Mouse (Mus musculus) gastrocnemius, postnatal 4 days (tissue): ENCODE results near the gene Ackr4. TPM values are rescaled to one million over a fixed set of nuclear protein-coding genes. Genes with fewer than 3 reads are reported as not detected.
A peak's percentile ranks its signal among the peaks of the same experiment; 100 is the strongest.

Experiments
- DNase-seq, 2 experiments: peaks; one replicate each; pipeline ENCODE4 v3.0.0; 2021 to 2022; ENCODE audit warnings: low spot score in 2 of 2, mixed read lengths in 2 of 2
- total RNA-seq, 2 experiments: library from RNA; stranded (reverse); gene quantifications; 2 replicates each; pipeline ENCODE4 v1.2.3; 2021

Ackr4 gene
- total RNA-seq, 2 experiments from 2014 or later, result 2.6 to 3.0 TPM

DNA sequence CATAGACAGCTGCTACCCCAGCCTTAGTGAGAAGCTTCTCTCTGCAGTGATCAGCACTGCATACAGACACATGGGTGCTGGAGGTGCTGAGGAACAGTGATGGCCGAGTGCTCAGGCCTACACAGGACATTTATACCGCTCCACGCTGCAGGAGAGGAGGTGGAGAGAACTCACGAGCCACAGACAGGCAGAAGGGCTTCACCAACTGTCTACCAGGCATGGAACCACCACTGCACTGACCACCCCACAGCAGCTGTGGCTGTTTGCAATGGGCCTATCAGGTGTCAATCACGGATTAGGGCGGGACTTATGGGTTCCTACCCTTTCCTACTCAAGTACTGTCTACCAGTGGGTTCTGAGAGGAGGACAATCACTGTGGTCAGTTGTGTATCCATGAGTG, 75.7 kb downstream of the Ackr4 start:
- DNase-seq, result no peak

DNA sequence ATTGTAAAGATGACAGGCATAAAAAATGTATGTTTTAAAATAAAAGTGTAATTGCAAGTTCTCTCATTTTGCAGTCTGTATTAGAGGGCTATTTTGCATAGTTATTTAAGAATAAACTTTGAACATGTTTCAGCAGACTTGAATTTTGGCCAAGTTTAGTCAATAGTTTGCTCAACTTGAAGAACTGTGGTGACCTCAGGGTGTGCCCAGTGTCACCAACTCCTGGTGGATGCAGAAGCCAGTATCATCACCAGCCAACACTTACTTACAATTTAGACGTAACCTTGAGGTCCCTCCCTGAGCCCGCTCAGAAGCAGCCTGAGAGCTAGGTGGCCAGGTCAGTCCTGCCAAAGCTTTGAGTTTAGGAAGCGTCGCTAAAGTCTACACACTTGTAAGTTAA, 83.1 kb downstream of the Ackr4 start:
- no peak for DNase-seq

DNA sequence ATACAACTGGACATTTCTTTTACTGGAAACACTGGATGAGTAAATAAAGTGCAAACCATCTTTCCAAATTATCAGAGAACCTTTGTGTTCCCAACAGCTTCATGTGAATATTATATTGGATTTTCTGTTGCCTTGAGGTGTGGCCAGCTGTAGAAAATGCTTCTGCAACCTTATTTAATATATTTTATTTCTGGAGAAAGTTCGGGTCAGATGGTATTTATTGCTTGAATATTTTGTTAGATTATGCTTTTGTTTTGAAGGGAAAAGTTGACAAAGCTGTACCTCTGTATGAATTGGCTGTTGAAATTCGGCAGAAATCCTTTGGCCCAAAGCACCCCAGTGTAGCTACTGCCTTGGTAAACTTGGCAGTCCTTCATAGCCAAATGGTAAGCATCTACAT, 86.4 kb downstream of the Ackr4 start, which contains the start of gene Gm28305:
Gene Gm28305 (plus strand): TSS at position 301 of the 400 bp plus-strand sequence.
- no peak for DNase-seq

DNA sequence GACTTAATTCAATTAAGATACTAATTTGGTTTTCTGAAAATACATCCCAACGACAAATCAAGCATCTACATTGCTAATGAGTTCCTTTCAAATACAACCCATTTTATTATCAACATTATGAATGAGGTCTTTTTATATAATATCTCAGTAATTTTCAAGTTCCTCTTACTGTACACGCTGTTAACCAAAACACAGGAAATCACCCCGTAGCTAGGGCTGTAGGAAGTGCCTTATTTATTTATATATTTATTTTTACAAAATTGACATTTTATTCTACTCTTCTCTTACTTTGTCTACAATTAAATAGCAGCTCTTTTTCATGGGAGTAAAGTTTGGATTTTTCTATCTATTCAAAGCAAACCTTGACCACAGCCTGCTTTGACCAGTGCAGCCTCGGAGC, 87.0 kb downstream of the Ackr4 start:
- DNase-seq, result no peak

DNA sequence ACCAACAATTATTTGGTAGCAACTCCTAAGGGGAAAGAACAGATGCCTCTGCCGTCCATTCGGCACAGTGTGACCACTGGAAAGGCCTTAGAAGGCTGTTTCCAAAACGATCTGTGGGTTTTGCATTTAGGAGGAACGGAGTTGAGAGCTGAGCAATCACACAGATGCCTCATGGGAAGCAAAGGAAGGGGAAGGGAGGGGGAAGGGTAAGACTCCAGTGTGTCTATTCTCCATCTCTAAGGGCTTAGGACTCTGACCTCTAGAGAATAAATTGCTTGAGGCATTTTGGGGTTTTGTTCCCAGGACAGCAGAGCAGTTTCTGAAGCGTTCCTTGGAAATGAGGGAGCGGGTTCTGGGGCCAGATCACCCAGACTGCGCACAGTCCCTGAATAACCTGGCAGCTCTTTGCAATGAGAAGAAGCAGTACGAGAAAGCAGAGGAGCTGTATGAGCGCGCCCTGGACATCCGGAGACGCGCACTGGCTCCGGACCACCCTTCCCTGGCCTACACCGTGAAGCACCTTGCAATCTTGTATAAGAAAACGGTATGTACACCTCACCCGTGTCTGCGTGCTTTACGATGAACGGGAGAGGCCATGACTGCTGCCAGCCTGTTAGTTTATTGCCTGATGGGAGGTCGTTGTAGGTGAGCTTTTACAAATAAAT, 87.6 kb downstream of the Ackr4 start:
- no peak for DNase-seq

DNA sequence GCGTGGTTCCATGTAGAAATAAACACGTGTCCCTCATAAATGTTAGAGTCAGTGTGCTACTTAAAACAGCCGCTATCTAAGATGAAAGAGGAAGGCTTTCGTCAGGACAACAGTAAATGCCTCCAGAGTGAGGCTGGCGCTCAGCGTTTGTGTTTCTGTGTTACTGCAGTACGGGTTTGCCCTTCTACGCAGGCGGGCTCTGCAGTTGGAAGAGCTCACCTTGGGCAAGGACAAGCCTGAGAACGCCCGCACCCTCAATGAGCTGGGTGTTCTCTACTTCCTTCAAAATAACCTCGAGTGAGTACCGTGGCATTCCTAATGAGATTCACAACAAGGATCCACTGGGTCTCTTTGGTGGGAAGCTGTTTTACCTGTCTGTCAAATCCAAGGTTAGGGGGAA, 88.5 kb downstream of the Ackr4 start:
- DNase-seq, result no peak

DNA sequence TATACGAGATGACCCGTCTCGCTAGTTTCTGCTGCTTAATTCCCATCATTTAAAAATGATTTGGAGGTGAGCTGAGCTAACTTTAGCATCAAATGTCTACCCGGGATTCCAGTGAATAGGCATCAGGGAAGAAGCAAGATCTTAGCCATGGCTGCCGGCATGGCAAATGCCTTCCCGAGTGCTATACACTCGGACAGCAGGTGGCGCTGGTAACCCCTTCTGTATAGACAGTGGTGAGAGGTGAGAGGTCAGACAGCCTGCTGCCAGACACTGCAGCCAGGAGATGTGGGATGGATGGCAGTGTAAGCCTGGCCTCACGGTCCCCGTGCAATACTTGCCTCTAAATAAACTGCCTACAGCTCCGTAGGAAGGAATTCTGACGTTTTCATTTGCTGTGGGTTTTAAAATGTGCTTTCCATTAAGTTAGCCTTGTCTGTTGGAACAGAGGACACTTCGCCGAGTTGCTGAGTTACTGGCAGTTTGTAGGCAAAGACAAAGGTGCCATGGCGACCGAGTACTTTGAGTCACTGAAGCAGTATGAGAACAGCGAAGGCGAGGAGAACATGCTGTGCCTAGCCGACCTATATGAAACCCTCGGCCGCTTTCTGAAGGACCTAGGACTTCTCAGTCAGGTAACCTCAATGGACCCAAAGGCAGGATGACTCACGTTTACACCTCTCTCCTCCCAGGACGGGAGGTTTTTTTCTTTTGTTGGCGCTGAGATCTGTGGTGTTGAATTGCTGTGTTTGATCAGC, 91.3 kb downstream of the Ackr4 start:
- peak; percentile 47 to 71 for DNase-seq

DNA sequence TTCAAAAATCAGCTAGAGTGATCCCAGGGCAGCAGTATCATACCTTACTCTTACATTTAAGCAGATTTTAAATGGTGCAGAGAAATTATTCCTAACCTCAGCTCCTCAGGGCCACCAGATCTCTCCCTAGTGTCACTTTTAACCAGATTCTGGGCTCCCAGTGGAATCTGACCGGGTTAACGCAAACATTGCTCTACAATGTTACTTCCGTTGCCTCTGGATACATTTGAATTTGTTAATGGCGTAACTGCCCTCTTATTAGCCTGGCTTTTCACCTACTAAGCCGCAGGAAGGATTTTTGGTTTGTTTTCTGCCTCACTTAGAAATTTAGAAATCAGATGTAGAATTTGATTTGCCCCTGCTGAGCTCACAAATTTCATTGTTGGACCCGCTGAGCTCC, 92.0 kb downstream of the Ackr4 start:
- no peak for DNase-seq

DNA sequence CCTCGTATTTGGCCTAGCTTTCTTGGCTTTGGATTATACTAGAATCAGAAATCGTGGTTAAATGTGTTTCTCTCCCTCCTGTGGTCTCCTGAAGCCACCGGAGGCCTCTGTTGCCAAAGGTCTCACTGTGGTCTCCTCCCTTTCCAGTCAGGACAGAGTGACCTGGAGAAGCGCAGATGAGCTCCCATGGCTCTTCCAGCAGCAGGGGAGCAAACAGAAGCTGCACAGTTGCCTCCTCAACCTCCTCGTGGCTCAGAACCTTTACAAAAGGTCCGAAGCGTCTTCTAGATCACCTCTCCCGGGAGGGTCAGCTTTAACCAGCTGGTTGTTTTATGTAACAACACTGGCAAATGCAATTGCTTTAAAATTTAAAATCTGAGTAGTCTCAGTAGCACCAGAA, 92.5 kb downstream of the Ackr4 start:
- no peak for DNase-seq

Other genes starting within 250 kb of the Ackr4 start
- gene Nphp3, start 124.4 kb downstream of the Ackr4 start, total RNA-seq, result 1 to 10 TPM; 4.8 to 6.5 TPM
- not detected for gene Gm28305, start 86.3 kb downstream of the Ackr4 start, total RNA-seq
- gene Uba5, start 63.8 kb downstream of the Ackr4 start, total RNA-seq, result 10 to 100 TPM; 28.7 to 30.6 TPM
- 10 to 100 TPM; 11.2 to 16.5 TPM for gene Acad11, start 63.6 kb downstream of the Ackr4 start, total RNA-seq
- 10 to 100 TPM; 44.4 to 54.8 TPM for gene Dnajc13, start 136.0 kb upstream of the Ackr4 start, total RNA-seq
- gene Acpp, start 210.8 kb upstream of the Ackr4 start, total RNA-seq, result under 1 TPM; 0.32 to 0.57 TPM